Mouse (Mus musculus) embryonic facial prominence, embryonic 11.5 days (tissue): ENCODE measurements around the gene Pnmal2. TPM values are rescaled to one million over a fixed set of nuclear protein-coding genes. Genes with fewer than 3 reads are reported as not detected.

Source experiments
- ATAC-seq: fragments of 200-750 bp; cut with Nextera tagmentation; replicated peaks from 2 replicates; pipeline ENCODE4 v1.8.0; 2017; ENCODE audit warnings: low read depth; ENCODE audit not compliant: insufficient number of reproducible peaks, low FRiP score, low TSS enrichment
- DNase-seq: peaks from one replicate; pipeline ENCODE4 v3.0.0-alpha.2; 2015; ENCODE audit warnings: low spot score
- H3K27ac ChIP-seq: fragments of 300-500 bp; sonication (generic); replicated peaks from 2 replicates; pipeline ENCODE4 v1.5.1; 2014; ENCODE audit warnings: mild to moderate bottlenecking, low read depth, low read length, control low read depth
- H3K27me3 ChIP-seq: fragments of 300-500 bp; sonication (generic); 2 replicates; pipeline ENCODE4 v1.6.1; 2014; ENCODE audit warnings: mild to moderate bottlenecking, low read length, moderate library complexity, mixed read lengths; ENCODE audit not compliant: control insufficient read depth, insufficient read depth
- H3K36me3 ChIP-seq: fragments of 300-500 bp; sonication (generic); replicated peaks from 2 replicates; pipeline ENCODE4 v1.6.1; 2014; ENCODE audit warnings: low read depth, mild to moderate bottlenecking, low read length, moderate library complexity, mixed read lengths; ENCODE audit not compliant: control insufficient read depth, insufficient read depth
- H3K4me1 ChIP-seq: fragments of 300-500 bp; sonication (generic); 2 replicates; pipeline ENCODE4 v1.6.1; 2014; ENCODE audit warnings: low read length, mixed read lengths; ENCODE audit not compliant: control insufficient read depth, insufficient read depth
- H3K4me2 ChIP-seq: fragments of 300-500 bp; sonication (generic); 2 replicates; pipeline ENCODE4 v1.6.1; 2014; ENCODE audit warnings: low read depth, mild to moderate bottlenecking, control low read depth, low read length, moderate library complexity
- H3K4me3 ChIP-seq: fragments of 300-500 bp; sonication (generic); 2 replicates; pipeline ENCODE4 v1.5.1; 2014; ENCODE audit warnings: low read depth, low read length, control low read depth
- H3K9ac ChIP-seq: fragments of 300-500 bp; sonication (generic); replicated peaks from 2 replicates; pipeline ENCODE4 v1.6.1; 2014; ENCODE audit warnings: mild to moderate bottlenecking, control low read depth, low read length
- H3K9me3 ChIP-seq: fragments of 300-500 bp; sonication (generic); replicated peaks from 2 replicates; pipeline ENCODE4 v1.6.1; 2016; ENCODE audit warnings: mild to moderate bottlenecking, low read length, inconsistent platforms, mixed read lengths; ENCODE audit not compliant: control insufficient read depth
- WGBS: fragments of 180-500 bp; shearing (Covaris S2); extraction: QIAGEN DNeasy Blood & Tissue Kit; methylation state at CpG from one replicate; pipeline ENCODE4 v1.1.7; 2014; 5-methylcytosine and 5-hydroxymethylcytosine counted together
- polyA plus RNA-seq: library from polyadenylated mRNA; unstranded; fragments of >200 nt; fragmentation: Nextera tagmentation; extraction: Ambion mirVana; gene quantifications from 2 replicates; pipeline ENCODE4 v1.2.1, GENCODE M21; 2014

Pnmal2 gene
- polyA plus RNA-seq, 1 experiment from 2014 or later = 4.2 TPM

GRCm38 (mm10) chr7:16914453-16915343 lies 29.8 kb upstream of the Pnmal2 start:
- Histone ChIP-seq H3K36me3 (peaks cover 15% of the 10 kb centered on the region), H3K4me1 (no peaks in the 10 kb centered on the region; the same call in 1 of the 2 replicates), H3K4me3 (no peak overlapping the region), H3K9ac (no peak overlapping the region), H3K9me3 (no peaks in the 10 kb centered on the region), H3K4me2 (no peak overlapping the region), H3K27ac (no peak overlapping the region), H3K27me3 (no peaks in the 10 kb centered on the region)
- DNase-seq = no peak
- 85% methylated on average over 18 of the region's 18 CpGs for WGBS
- no peak for ATAC-seq

- H3K9ac ChIP-seq = no peak overlapping the region
- H3K27ac ChIP-seq = no peak overlapping the region
- H3K4me2 ChIP-seq = no peak overlapping the region
- H3K27me3 ChIP-seq = no peaks in the 10 kb centered on the region
- H3K36me3 ChIP-seq = peaks cover 15% of the 10 kb centered on the region
- no peak overlapping the region for H3K4me3 ChIP-seq
- H3K9me3 ChIP-seq = no peaks in the 10 kb centered on the region
- 90% methylated on average over 28 of the region's 32 CpGs for WGBS
- DNase-seq = no peak
- peaks cover 2% of the 10 kb centered on the region for H3K4me1 ChIP-seq
- no peak for ATAC-seq
Observed at GRCm38 (mm10) chr7:16915461-16916340, 28.8 kb upstream of the Pnmal2 start.

GRCm38 (mm10) chr7:16916342-16917265 lies 27.9 kb upstream of the Pnmal2 start:
- no peak overlapping the region for H3K4me3 ChIP-seq
- ATAC-seq (no peak), DNase-seq (no peak)
- no peaks in the 10 kb centered on the region for H3K9me3 ChIP-seq
- no peaks in the 10 kb centered on the region for H3K27me3 ChIP-seq
- H3K36me3 ChIP-seq = peaks cover 15% of the 10 kb centered on the region
- 87% methylated on average over 30 of the region's 30 CpGs for WGBS
- peaks cover 10% of the 10 kb centered on the region for H3K4me1 ChIP-seq
- no peak overlapping the region for H3K4me2 ChIP-seq
- H3K27ac ChIP-seq = no peak overlapping the region
- no peak overlapping the region for H3K9ac ChIP-seq

- no peaks in the 10 kb centered on the region for H3K27me3 ChIP-seq
- DNase-seq (no peak), ATAC-seq (no peak)
- H3K36me3 ChIP-seq = peaks cover 15% of the 10 kb centered on the region
- peaks cover 19% of the 10 kb centered on the region for H3K4me1 ChIP-seq
- no peak overlapping the region for H3K9ac ChIP-seq
- no peaks in the 10 kb centered on the region for H3K9me3 ChIP-seq
- H3K4me3 ChIP-seq = no peak overlapping the region
- H3K4me2 ChIP-seq = no peak overlapping the region
- no peak overlapping the region for H3K27ac ChIP-seq
- WGBS = 89% methylated on average over 11 of the region's 11 CpGs
Observed at GRCm38 (mm10) chr7:16917447-16917846, 27.0 kb upstream of the Pnmal2 start.

DNA sequence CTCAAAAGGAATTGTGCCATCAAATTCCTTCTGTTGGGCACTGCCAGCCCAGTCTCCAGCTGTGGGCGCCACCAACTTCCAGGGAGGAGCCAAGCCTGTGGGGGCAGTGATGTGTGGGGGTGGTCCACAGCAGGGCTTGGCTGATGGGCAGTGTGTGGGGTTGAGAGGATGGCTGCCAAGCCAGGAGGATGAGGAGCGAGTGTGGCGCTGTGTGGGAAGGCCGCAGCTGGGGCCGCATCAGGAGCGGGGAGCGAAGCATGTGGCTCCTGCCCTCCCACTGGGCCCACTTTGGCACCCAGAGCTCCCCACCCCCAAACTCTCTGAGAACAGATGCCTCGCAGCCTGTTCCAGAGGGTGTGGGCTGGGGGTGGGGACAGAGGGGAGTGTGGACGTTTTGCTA lies 26.5 kb upstream of the Pnmal2 start:
- no peak for ATAC-seq
- H3K9ac ChIP-seq = no peak overlapping the region
- no peaks in the 10 kb centered on the region for H3K9me3 ChIP-seq
- H3K27ac ChIP-seq = no peak overlapping the region
- no peak overlapping the region for H3K4me2 ChIP-seq
- H3K36me3 ChIP-seq = peaks cover 15% of the 10 kb centered on the region
- 90% methylated on average over 9 of the region's 9 CpGs for WGBS
- H3K27me3 ChIP-seq = no peaks in the 10 kb centered on the region
- H3K4me1 ChIP-seq = peaks cover 20% of the 10 kb centered on the region
- no peak overlapping the region for H3K4me3 ChIP-seq
- no peak for DNase-seq

DNA sequence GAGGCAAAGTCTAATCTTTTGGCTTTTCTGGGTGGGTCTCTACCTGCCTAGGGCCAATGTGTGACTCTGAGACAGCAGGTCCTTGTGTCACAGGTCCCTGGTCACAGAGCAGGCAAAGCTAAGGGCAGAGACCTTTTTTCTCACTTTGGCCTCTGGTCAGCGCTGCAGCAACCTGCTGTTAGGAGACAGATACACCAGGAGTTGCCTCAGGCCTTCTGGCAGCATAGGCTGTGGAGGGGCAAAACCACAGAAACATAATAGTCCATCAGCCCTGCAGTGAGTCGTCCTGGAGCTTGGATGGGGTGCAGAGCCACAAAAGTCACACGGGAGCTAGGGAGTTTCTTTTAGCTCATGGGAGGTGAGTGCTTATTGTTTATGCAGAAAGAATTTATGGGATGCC lies 25.8 kb upstream of the Pnmal2 start:
- no peaks in the 10 kb centered on the region for H3K27me3 ChIP-seq
- no peak overlapping the region for H3K27ac ChIP-seq
- no peaks in the 10 kb centered on the region for H3K9me3 ChIP-seq
- DNase-seq = no peak
- H3K4me3 ChIP-seq = no peak overlapping the region
- 90% methylated on average over 3 of the region's 3 CpGs for WGBS
- H3K9ac ChIP-seq = no peak overlapping the region
- H3K4me2 ChIP-seq = no peak overlapping the region
- no peak for ATAC-seq
- peaks cover 20% of the 10 kb centered on the region for H3K4me1 ChIP-seq
- peaks cover 15% of the 10 kb centered on the region for H3K36me3 ChIP-seq

GRCm38 (mm10) chr7:16919395-16920149 lies 24.9 kb upstream of the Pnmal2 start:
- no peaks in the 10 kb centered on the region for H3K9me3 ChIP-seq
- H3K9ac ChIP-seq = no peak overlapping the region; the same call in 1 of the 2 replicates
- H3K4me3 ChIP-seq = no peak overlapping the region
- H3K4me1 ChIP-seq = peaks cover 20% of the 10 kb centered on the region
- no peaks in the 10 kb centered on the region for H3K27me3 ChIP-seq
- H3K36me3 ChIP-seq = peaks cover 13% of the 10 kb centered on the region
- H3K27ac ChIP-seq = no peak overlapping the region
- no peak overlapping the region for H3K4me2 ChIP-seq
- DNase-seq = no peak
- WGBS = 87% methylated on average over 13 of the region's 13 CpGs
- ATAC-seq = no peak
